Mouse (Mus musculus) activated CD4-positive, CD25-positive, alpha-beta regulatory T cell, adult 9 weeks (primary cell): ENCODE measurements around the gene Rtp4. TPM values are rescaled to one million over a fixed set of nuclear protein-coding genes. Genes with fewer than 3 reads are reported as not detected.

Experiments used
- polyA plus RNA-seq: library from polyadenylated mRNA; unstranded; fragments of 100-300 nt; shearing (Covaris generic); gene quantifications from one replicate; pipeline ENCODE4 v1.2.1, GENCODE M21; 2017

Gene Rtp4
- 112 TPM for polyA plus RNA-seq

DNA sequence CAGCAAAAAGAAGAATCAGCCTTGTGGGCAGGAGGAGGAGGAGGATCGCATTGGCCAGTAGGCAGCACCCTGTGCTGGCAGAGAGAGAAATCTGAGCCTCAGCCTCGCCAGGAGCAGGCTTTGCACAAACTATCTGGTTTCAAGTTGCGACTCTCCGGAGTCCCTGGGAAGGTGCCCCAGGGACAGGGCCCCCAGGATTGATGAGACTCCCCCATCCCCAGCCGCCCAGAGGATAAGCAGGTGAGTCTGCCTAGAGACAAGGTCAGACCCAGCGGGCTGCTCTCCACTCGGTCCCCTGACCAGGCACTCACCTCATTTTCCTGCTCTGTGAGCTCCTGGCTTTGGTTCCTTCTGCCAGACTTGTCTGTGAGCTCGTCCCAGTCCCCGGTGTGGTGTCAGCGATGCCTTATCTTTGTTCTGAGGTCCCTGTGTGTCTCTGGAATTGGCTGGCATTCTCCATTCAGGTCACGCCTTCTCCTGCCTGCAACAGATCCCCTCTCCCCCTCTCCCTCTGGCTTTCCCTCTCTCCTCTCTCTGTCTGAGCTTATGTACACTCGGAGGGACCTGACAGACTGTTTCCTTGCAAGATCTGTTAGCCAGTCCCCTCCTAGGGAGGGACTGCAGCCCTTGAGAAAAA, at the start of gene Rtp4, which contains the start of gene Masp1:
Gene Rtp4, plus strand, starts transcription at position 57 of the 637 bp plus-strand sequence.
Gene Masp1, minus strand, starts transcription at position 581 of the 637 bp plus-strand sequence.

Other genes with a start within 250 kb of the Rtp4 start
- gene Rtp1, start 91.2 kb upstream of the Rtp4 start, polyA plus RNA-seq = not detected
- gene Masp1, start 524 bp downstream of the Rtp4 start, polyA plus RNA-seq = not detected